Mouse (Mus musculus) embryonic facial prominence, embryonic 11.5 days (tissue): Measurements from ENCODE around the gene Rcl1. TPM values are rescaled to one million over a fixed set of nuclear protein-coding genes. Genes with fewer than 3 reads are reported as not detected.

Experiments used
- ATAC-seq: fragments of 200-750 bp; cut with Nextera tagmentation; replicated peaks from 2 replicates; pipeline ENCODE4 v1.8.0; 2017; ENCODE audit warnings: low read depth; ENCODE audit not compliant: insufficient number of reproducible peaks, low FRiP score, low TSS enrichment
- DNase-seq: peaks from one replicate; pipeline ENCODE4 v3.0.0-alpha.2; 2015; ENCODE audit warnings: low spot score
- H3K27ac ChIP-seq: fragments of 300-500 bp; sonication (generic); replicated peaks from 2 replicates; pipeline ENCODE4 v1.5.1; 2014; ENCODE audit warnings: mild to moderate bottlenecking, low read depth, low read length, control low read depth
- H3K27me3 ChIP-seq: fragments of 300-500 bp; sonication (generic); 2 replicates; pipeline ENCODE4 v1.6.1; 2014; ENCODE audit warnings: mild to moderate bottlenecking, low read length, moderate library complexity, mixed read lengths; ENCODE audit not compliant: control insufficient read depth, insufficient read depth
- H3K36me3 ChIP-seq: fragments of 300-500 bp; sonication (generic); replicated peaks from 2 replicates; pipeline ENCODE4 v1.6.1; 2014; ENCODE audit warnings: low read depth, mild to moderate bottlenecking, low read length, moderate library complexity, mixed read lengths; ENCODE audit not compliant: control insufficient read depth, insufficient read depth
- H3K4me1 ChIP-seq: fragments of 300-500 bp; sonication (generic); 2 replicates; pipeline ENCODE4 v1.6.1; 2014; ENCODE audit warnings: low read length, mixed read lengths; ENCODE audit not compliant: control insufficient read depth, insufficient read depth
- H3K4me2 ChIP-seq: fragments of 300-500 bp; sonication (generic); 2 replicates; pipeline ENCODE4 v1.6.1; 2014; ENCODE audit warnings: low read depth, mild to moderate bottlenecking, control low read depth, low read length, moderate library complexity
- H3K4me3 ChIP-seq: fragments of 300-500 bp; sonication (generic); 2 replicates; pipeline ENCODE4 v1.5.1; 2014; ENCODE audit warnings: low read depth, low read length, control low read depth
- H3K9ac ChIP-seq: fragments of 300-500 bp; sonication (generic); replicated peaks from 2 replicates; pipeline ENCODE4 v1.6.1; 2014; ENCODE audit warnings: mild to moderate bottlenecking, control low read depth, low read length
- H3K9me3 ChIP-seq: fragments of 300-500 bp; sonication (generic); replicated peaks from 2 replicates; pipeline ENCODE4 v1.6.1; 2016; ENCODE audit warnings: mild to moderate bottlenecking, low read length, inconsistent platforms, mixed read lengths; ENCODE audit not compliant: control insufficient read depth
- WGBS: fragments of 180-500 bp; shearing (Covaris S2); extraction: QIAGEN DNeasy Blood & Tissue Kit; methylation state at CpG from one replicate; pipeline ENCODE4 v1.1.7; 2014; 5-methylcytosine and 5-hydroxymethylcytosine counted together
- polyA plus RNA-seq: library from polyadenylated mRNA; unstranded; fragments of >200 nt; fragmentation: Nextera tagmentation; extraction: Ambion mirVana; gene quantifications from 2 replicates; pipeline ENCODE4 v1.2.1, GENCODE M21; 2014

Rcl1 gene
- polyA plus RNA-seq, 1 experiment from 2014 or later: 73.3 TPM

DNA sequence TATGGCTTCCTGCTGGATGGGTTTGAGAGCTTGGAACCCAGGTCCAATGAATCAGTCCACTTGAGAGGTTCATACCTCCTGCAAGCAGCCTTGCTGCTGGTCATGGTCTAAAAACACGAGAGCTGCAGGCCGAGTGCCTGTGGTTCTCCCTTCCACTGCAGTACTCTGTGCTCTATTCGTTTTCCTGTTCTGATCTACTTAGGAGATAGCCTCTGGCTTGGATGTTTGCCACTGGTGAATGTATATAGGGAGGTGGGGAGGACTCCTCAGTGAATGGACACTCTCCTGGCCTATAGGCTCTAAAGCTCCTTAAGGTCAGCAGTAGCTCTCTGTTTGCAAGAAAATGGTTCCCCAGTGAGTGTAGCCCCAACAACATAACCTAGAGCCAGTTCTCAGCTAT lies 57.3 kb downstream of the Rcl1 start:
- Histone ChIP-seq H3K4me3 (no peak overlapping the region), H3K27ac (no peak overlapping the region), H3K9ac (no peak overlapping the region), H3K27me3 (no peaks in the 10 kb centered on the region), H3K4me1 (no peaks in the 10 kb centered on the region), H3K9me3 (no peaks in the 10 kb centered on the region), H3K36me3 (no peaks in the 10 kb centered on the region), H3K4me2 (no peak overlapping the region)
- WGBS: 88% methylated on average over 3 of the region's 3 CpGs
- ATAC-seq: no peak
- no peak for DNase-seq

DNA sequence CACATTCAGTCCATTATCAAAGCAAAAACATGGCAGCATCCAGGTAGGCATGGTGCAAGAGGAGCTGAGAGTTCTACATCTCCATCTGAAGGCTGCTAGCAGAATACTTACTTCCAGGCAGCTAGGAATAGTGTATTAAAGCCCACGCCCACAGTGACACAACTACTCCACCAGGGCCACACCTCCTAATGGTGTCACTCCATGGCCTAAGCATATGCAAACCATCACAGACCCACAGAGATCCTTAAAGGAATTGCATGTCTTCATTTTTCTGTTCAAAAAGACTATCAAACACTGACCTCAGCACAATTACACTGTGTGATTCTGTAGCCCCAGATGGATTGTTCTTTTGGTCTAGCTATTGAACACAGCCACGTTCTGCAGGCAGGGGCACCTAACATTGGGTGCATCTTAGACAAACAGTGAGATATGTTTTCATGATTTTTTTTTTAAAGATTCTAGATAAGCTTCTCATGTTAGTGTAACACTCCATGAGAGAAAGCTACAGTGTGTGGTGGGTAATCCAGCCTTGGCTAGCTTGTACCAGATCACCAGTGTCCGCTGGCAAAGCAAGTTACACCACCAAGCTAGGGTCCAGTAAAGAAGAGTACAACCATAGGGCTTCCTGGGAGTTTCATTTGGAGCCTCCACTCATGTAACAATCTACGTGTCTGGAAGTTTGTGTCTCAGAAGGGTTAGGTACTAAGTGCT lies 62.8 kb downstream of the Rcl1 start:
- Histone ChIP-seq H3K9me3 (no peaks in the 10 kb centered on the region), H3K27me3 (no peaks in the 10 kb centered on the region), H3K4me3 (no peak overlapping the region), H3K4me2 (no peak overlapping the region), H3K4me1 (no peaks in the 10 kb centered on the region), H3K27ac (no peak overlapping the region), H3K9ac (no peak overlapping the region), H3K36me3 (no peaks in the 10 kb centered on the region)
- 87% methylated on average over 4 of the region's 4 CpGs for WGBS
- ATAC-seq: no peak
- DNase-seq: no peak

- 86% methylated on average over 7 of the region's 7 CpGs for WGBS
- Histone ChIP-seq H3K36me3 (no peaks in the 10 kb centered on the region), H3K9ac (no peak overlapping the region), H3K4me1 (no peaks in the 10 kb centered on the region), H3K27me3 (no peaks in the 10 kb centered on the region), H3K9me3 (no peaks in the 10 kb centered on the region), H3K4me2 (no peak overlapping the region), H3K27ac (no peak overlapping the region), H3K4me3 (no peak overlapping the region)
- no peak for ATAC-seq
- no peak for DNase-seq
Observed at GRCm38 (mm10) chr19:29164528-29165166, 63.5 kb downstream of the Rcl1 start.

DNA sequence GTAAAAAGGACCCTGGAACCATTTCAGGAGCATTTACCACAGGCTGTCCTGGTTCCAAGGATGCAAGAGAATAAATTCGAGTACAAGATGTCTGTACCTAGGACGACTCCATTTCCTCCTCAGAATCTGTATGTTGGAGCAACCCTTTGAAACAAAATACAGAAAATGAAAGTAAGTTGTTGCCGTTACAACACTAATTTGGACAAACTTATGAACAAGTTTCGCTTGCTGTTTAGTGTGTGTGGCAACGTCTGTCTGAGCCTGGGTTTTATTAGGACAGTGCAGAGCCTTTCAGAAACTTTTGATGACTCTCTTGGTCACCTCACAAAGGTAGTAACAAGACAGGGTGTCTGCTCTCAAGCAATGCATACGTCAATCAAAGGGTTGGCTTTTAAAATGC lies 66.8 kb downstream of the Rcl1 start:
- H3K4me2 ChIP-seq: no peak overlapping the region
- H3K4me3 ChIP-seq: no peak overlapping the region
- no peak overlapping the region for H3K9ac ChIP-seq
- 85% methylated on average over 6 of the region's 6 CpGs for WGBS
- no peak for DNase-seq
- H3K36me3 ChIP-seq: no peaks in the 10 kb centered on the region
- ATAC-seq: no peak
- no peaks in the 10 kb centered on the region for H3K9me3 ChIP-seq
- H3K27me3 ChIP-seq: no peaks in the 10 kb centered on the region
- no peak overlapping the region for H3K27ac ChIP-seq
- no peaks in the 10 kb centered on the region for H3K4me1 ChIP-seq

GRCm38 (mm10) chr19:29180336-29180735 lies 79.2 kb downstream of the Rcl1 start:
- Histone ChIP-seq H3K4me1 (no peaks in the 10 kb centered on the region), H3K27ac (no peak overlapping the region)
- 88% methylated on average over 4 of the region's 4 CpGs for WGBS

DNA sequence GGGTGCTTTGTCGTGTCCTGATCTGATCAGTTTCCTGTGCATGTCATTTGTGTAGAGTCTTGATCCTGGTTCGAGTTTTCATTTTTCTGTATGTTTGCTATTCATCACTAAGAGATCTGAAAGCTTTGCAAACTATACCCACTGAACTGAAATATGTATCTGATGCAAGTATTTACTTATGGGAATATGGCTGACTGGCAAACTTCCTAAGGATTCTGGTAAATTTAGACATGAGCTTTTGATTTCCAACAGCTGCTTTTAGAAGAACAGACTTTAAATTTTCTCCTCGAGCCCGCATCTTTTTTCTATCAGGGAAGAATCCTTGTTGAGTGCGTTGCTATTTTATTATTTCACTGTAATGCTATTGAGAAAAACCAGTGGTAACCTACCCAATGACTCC lies 81.0 kb downstream of the Rcl1 start:
- no peak overlapping the region for H3K4me3 ChIP-seq
- no peaks in the 10 kb centered on the region for H3K36me3 ChIP-seq
- H3K4me1 ChIP-seq: no peaks in the 10 kb centered on the region
- no peak for DNase-seq
- no peaks in the 10 kb centered on the region for H3K9me3 ChIP-seq
- WGBS: 82% methylated on average over 5 of the region's 5 CpGs
- no peak for ATAC-seq
- no peaks in the 10 kb centered on the region for H3K27me3 ChIP-seq
- no peak overlapping the region for H3K4me2 ChIP-seq
- no peak overlapping the region for H3K27ac ChIP-seq
- no peak overlapping the region for H3K9ac ChIP-seq

More at GRCm38 (mm10) chr19:29180336-29180735, 79.2 kb downstream of the Rcl1 start:
- DNase-seq (no peak), ATAC-seq (no peak)
- H3K27me3 ChIP-seq: no peaks in the 10 kb centered on the region
- H3K4me3 ChIP-seq: no peak overlapping the region
- no peaks in the 10 kb centered on the region for H3K9me3 ChIP-seq
- no peak overlapping the region for H3K9ac ChIP-seq
- H3K4me2 ChIP-seq: no peak overlapping the region
- H3K36me3 ChIP-seq: no peaks in the 10 kb centered on the region

DNA sequence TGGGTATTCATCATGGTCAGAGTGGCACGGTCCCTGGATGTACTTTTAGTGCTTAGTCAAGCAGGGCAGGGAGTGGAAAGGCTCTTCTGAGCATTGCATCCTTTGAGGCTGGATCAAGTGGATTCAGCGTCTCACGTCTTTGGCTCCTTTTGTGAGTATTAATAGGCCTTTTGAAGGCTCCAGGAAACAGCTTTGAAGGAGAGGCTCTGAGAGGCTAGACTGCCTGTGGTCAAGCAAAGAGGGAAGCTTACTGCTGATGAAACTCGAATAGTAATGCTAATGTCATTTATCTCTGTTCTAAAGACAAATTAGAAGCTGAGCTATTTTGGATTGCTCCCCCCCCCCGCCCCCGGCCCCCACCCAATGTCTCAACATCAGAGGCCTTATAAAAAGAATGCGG lies 83.9 kb downstream of the Rcl1 start:
- H3K4me2 ChIP-seq: no peak overlapping the region
- H3K27ac ChIP-seq: no peak overlapping the region
- no peaks in the 10 kb centered on the region for H3K4me1 ChIP-seq
- DNase-seq: peak; percentile 10
- no peaks in the 10 kb centered on the region for H3K36me3 ChIP-seq
- no peak overlapping the region for H3K9ac ChIP-seq
- no peaks in the 10 kb centered on the region for H3K27me3 ChIP-seq
- no peak for ATAC-seq
- no peaks in the 10 kb centered on the region for H3K9me3 ChIP-seq
- H3K4me3 ChIP-seq: no peak overlapping the region
- WGBS: 60% methylated on average over 7 of the region's 7 CpGs

- H3K9me3 ChIP-seq: no peaks in the 10 kb centered on the region
- H3K36me3 ChIP-seq: no peaks in the 10 kb centered on the region
- no peak overlapping the region for H3K9ac ChIP-seq
- ATAC-seq: no peak
- no peaks in the 10 kb centered on the region for H3K27me3 ChIP-seq
- WGBS: 81% methylated on average over 9 of the region's 9 CpGs
- DNase-seq: no peak
- H3K4me3 ChIP-seq: no peak overlapping the region
- no peaks in the 10 kb centered on the region for H3K4me1 ChIP-seq
- H3K4me2 ChIP-seq: no peak overlapping the region
- no peak overlapping the region for H3K27ac ChIP-seq
Observed at GRCm38 (mm10) chr19:29185552-29186232, 84.5 kb downstream of the Rcl1 start.
